Mouse (Mus musculus): ENCODE data around the gene Phf21a. TPM values are rescaled to one million over a fixed set of nuclear protein-coding genes. Genes with fewer than 3 reads are reported as not detected.

Phf21a gene
- polyA plus RNA-seq, 1 experiment from 2014 or later = 25.5 TPM

GRCm38 (mm10) chr2:92408309-92409045, 315.6 kb downstream of the Phf21a start:
- no peak overlapping the region for H3K27ac ChIP-seq (ENCODE audit: low read depth, low read length)
- 89% methylated on average over 18 of the region's 18 CpGs for WGBS (ENCODE audit: insufficient replicate concordance)
- no peak overlapping the region for H3K4me3 ChIP-seq (ENCODE audit: low read depth, low read length)
- H3K4me2 ChIP-seq = no peak overlapping the region
- H3K9me3 ChIP-seq (replicated peaks; ENCODE audit: control insufficient read depth, low read length) = no peaks in the 10 kb centered on the region
- no peaks in the 10 kb centered on the region for H3K27me3 ChIP-seq (ENCODE audit: control insufficient read depth, insufficient read depth, low read length)
- no peaks in the 10 kb centered on the region for H3K4me1 ChIP-seq (ENCODE audit: control insufficient read depth, insufficient read depth, low read length)
- no peak for ATAC-seq (replicated peaks; ENCODE audit: insufficient number of reproducible peaks, low FRiP score, low TSS enrichment)
- H3K36me3 ChIP-seq (ENCODE audit: control insufficient read depth, insufficient read depth, low read length) = peaks cover 51% of the 10 kb centered on the region
- no peak overlapping the region for H3K9ac ChIP-seq (ENCODE audit: low read depth, low read length)

- Histone ChIP-seq H3K9ac (ENCODE audit: low read depth, low read length) (no peak overlapping the region), H3K27ac (ENCODE audit: low read depth, low read length) (no peak overlapping the region), H3K4me3 (ENCODE audit: low read depth, low read length) (no peak overlapping the region), H3K27me3 (ENCODE audit: control insufficient read depth, insufficient read depth, low read length) (no peaks in the 10 kb centered on the region), H3K36me3 (ENCODE audit: control insufficient read depth, insufficient read depth, low read length) (peaks cover 57% of the 10 kb centered on the region), H3K4me1 (ENCODE audit: control insufficient read depth, insufficient read depth, low read length) (no peaks in the 10 kb centered on the region), H3K9me3 (replicated peaks; ENCODE audit: control insufficient read depth, low read length) (no peaks in the 10 kb centered on the region), H3K4me2 (no peak overlapping the region)
- 93% methylated on average over 10 of the region's 10 CpGs for WGBS (ENCODE audit: insufficient replicate concordance)
- ATAC-seq (replicated peaks; ENCODE audit: insufficient number of reproducible peaks, low FRiP score, low TSS enrichment) = no peak
These were observed 318.8 kb downstream of the Phf21a start for GRCm38 (mm10) chr2:92411705-92412104.

MicroRNAs encoded within 50 kb of the gene (microRNA counts, 519-probe panel; counts per million panel counts)
- microRNA mmu-miR-1955 = 4,886 counts per million, percentile 47 among the panel's probes with 10 or more counts

Small RNA genes within 50 kb of the gene (microRNA-seq; reads per million reads assigned to microRNA genes)
- gene Mir1955 (ENCODE audit: borderline number of aligned reads) (36.4 reads per million, percentile 55 among the genes with 10 or more reads in this experiment), gene Mir7000 (ENCODE audit: borderline number of aligned reads) (not detected)

Other genes with a start within 250 kb of the Phf21a start
- not detected in 2 replicates for gene Chrm4, start 165.9 kb upstream of the Phf21a start, polyA plus RNA-seq (2014; fragmentation: Nextera tagmentation; extraction: Ambion mirVana)
- 842 and 965 TPM in 2 replicates for gene Mdk, start 160.8 kb upstream of the Phf21a start, polyA plus RNA-seq (2014; fragmentation: Nextera tagmentation; extraction: Ambion mirVana)
- gene Gm9821, start 147.4 kb upstream of the Phf21a start, polyA plus RNA-seq (2014; fragmentation: Nextera tagmentation; extraction: Ambion mirVana) = 1.8 and 2.8 TPM in 2 replicates
- gene Dgkz, start 117.3 kb upstream of the Phf21a start, polyA plus RNA-seq (2014; fragmentation: Nextera tagmentation; extraction: Ambion mirVana) = 42.1 and 49.6 TPM in 2 replicates
- 8.2 TPM in 2 replicates for gene Creb3l1, start 68.6 kb upstream of the Phf21a start, polyA plus RNA-seq (2014; fragmentation: Nextera tagmentation; extraction: Ambion mirVana)

Data from heart, embryonic 11.5 days (tissue).